Mouse (Mus musculus): ENCODE measurements around the gene Gpr107. TPM values are rescaled to one million over a fixed set of nuclear protein-coding genes. Genes with fewer than 3 reads are reported as not detected.
A peak's percentile ranks its signal among the peaks of the same experiment; 100 is the strongest.

Gene Gpr107
- polyA plus RNA-seq, 1 experiment from 2014 or later: 33.5 TPM

DNA sequence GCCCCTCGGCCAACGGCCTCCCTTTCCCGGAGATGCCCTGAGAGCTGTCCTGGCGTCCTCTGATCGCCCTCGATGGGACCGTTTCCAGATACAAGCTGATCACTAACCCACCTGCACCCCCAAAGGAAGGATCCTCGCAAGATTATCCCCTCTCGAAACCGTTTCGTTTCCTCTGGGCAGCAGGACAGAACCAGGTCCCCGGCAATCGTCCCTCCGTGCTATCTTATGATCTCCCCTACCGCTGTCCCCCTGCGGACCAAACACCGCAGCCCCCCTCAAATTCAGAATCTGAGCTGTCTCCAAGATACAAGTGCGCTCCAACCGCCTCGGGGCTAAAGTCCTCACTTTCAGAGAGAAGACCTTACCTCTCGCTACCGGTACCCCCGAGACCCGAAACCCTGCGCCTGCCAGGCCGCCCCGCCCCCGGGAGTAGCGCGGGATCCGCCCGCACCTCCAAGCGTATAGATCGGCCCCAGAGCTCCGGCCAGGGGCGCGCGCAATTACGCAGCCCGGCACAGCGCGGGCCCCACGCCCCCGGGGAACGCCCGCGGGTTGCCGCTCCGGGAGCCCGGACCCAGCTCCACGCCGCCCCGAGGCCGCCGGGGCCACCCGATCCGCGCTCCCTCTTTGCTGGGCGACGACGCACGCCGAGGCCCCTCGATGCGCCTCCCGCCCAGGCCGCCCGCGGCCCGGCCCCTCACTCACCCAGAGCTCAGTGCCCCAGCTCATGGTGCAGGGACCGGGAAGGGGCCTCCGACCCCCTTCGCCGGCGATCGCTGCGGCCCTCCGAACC, 10.8 kb upstream of the Gpr107 start:
- H3K4me1 ChIP-seq (ENCODE audit: control insufficient read depth, insufficient read depth, low read length): peaks cover 20% of the 10 kb centered on the region; the same call in 1 of the 2 replicates
- H3K4me2 ChIP-seq (replicated peaks; ENCODE audit: low read depth, low read length): peak overlapping the region; percentile 98
- H3K9ac ChIP-seq (replicated peaks; ENCODE audit: low read depth, low read length): peak overlapping the region; percentile 90
- H3K27ac ChIP-seq (ENCODE audit: low read length): peak overlapping the region; percentile 62
- H3K9me3 ChIP-seq (ENCODE audit: control insufficient read depth, low read depth, low read length): no peaks in the 10 kb centered on the region
- H3K36me3 ChIP-seq (ENCODE audit: control insufficient read depth, insufficient read depth, low read length): peaks cover 1% of the 10 kb centered on the region; the same call in 1 of the 2 replicates
- ATAC-seq (ENCODE audit: insufficient number of reproducible peaks, insufficient read depth, low FRiP score, low read depth): peak; percentile 62
- H3K4me3 ChIP-seq (ENCODE audit: low read depth, low read length): peak overlapping the region; percentile 79
- WGBS: under 1% methylated on average over 72 of the region's 78 CpGs
- no peaks in the 10 kb centered on the region for H3K27me3 ChIP-seq (ENCODE audit: control insufficient read depth, insufficient read depth, low read length)

DNA sequence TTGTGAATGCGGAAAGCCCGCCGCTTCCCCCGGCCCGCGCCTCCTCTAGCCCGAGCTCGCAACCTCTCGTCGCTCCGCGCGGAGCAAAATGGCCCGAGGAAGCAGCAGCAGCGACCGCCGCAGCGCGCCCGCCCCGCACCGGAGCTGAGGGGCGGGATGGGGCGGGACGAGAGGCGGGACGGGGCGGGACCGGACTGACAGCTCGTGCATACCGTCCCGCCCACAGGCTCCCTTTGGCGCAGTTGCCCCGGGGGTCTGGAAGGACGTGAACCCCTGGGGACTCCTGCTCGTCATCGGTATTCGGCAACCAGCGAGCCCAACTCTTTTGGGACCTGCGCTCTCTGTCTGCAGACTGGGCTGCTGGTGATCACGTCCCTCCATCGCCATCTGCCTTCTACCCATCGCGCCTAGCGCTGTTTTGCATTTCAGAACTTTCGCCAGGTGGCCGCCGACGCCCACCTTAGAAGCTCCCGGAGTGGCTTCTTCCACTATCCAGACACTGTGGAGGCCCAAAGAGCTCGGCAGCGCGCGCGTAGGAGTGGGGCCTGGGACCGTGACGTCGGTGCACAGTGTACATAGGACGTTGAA, 10.2 kb upstream of the Gpr107 start, which contains the start of gene Fnbp1:
Gene Fnbp1, minus strand, starts transcription at position 142 of the 588 bp plus-strand sequence.
- peak; percentile 91 for ATAC-seq (ENCODE audit: insufficient number of reproducible peaks, insufficient read depth, low FRiP score, low read depth)
- Histone ChIP-seq H3K27me3 (ENCODE audit: control insufficient read depth, insufficient read depth, low read length) (no peaks in the 10 kb centered on the region), H3K4me2 (replicated peaks; ENCODE audit: low read depth, low read length) (peak within 1 kb of the TSS; percentile 98), H3K9me3 (ENCODE audit: control insufficient read depth, low read depth, low read length) (no peaks in the 10 kb centered on the region), H3K4me3 (ENCODE audit: low read depth, low read length) (peak within 1 kb of the TSS; percentile 79), H3K4me1 (ENCODE audit: control insufficient read depth, insufficient read depth, low read length) (peaks cover 20% of the 10 kb centered on the region; the same call in 1 of the 2 replicates), H3K9ac (replicated peaks; ENCODE audit: low read depth, low read length) (peak within 1 kb of the TSS; percentile 90), H3K36me3 (ENCODE audit: control insufficient read depth, insufficient read depth, low read length) (peaks cover 5% of the 10 kb centered on the region; the same call in 1 of the 2 replicates), H3K27ac (ENCODE audit: low read length) (peak within 1 kb of the TSS; percentile 71)
- under 1% methylated on average over 56 of the region's 59 CpGs for WGBS

DNA sequence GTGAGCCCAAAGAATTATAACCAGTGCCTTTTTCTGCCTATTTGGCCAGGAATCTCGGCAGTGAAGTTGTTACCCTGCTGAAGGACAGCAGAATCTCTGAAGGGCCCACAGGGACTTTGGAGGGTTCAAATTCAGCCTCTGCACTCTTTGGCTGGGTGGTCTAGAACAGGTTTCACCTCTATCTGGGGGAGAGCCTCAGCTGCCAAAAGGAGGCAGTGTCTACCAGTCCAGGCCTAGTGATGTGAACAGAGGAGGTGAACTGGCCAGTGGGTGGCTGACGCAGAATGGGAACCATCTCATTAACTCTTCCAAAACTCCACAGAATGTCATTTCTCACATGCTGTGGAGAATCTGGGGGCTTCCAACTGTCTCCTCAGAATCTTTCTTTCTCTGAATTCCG, 9.6 kb upstream of the Gpr107 start:
- WGBS: 27% methylated on average over 3 of the region's 3 CpGs
- H3K9ac ChIP-seq (replicated peaks; ENCODE audit: low read depth, low read length): peak overlapping the region; percentile 90; the same call in 1 of the 2 replicates
- peaks cover 5% of the 10 kb centered on the region; the same call in 1 of the 2 replicates for H3K36me3 ChIP-seq (ENCODE audit: control insufficient read depth, insufficient read depth, low read length)
- peak overlapping the region; percentile 98 for H3K4me2 ChIP-seq (replicated peaks; ENCODE audit: low read depth, low read length)
- H3K4me1 ChIP-seq (ENCODE audit: control insufficient read depth, insufficient read depth, low read length): peaks cover 18% of the 10 kb centered on the region; the same call in 1 of the 2 replicates
- ATAC-seq (ENCODE audit: insufficient number of reproducible peaks, insufficient read depth, low FRiP score, low read depth): no peak
- H3K27me3 ChIP-seq (ENCODE audit: control insufficient read depth, insufficient read depth, low read length): no peaks in the 10 kb centered on the region
- peak overlapping the region; percentile 79 for H3K4me3 ChIP-seq (ENCODE audit: low read depth, low read length)
- peak overlapping the region; percentile 71; the same call in 1 of the 2 replicates for H3K27ac ChIP-seq (ENCODE audit: low read length)
- H3K9me3 ChIP-seq (ENCODE audit: control insufficient read depth, low read depth, low read length): no peaks in the 10 kb centered on the region

- ATAC-seq (ENCODE audit: insufficient number of reproducible peaks, insufficient read depth, low FRiP score, low read depth): no peak
- Histone ChIP-seq H3K9ac (replicated peaks; ENCODE audit: low read depth, low read length) (no peak overlapping the region), H3K27ac (ENCODE audit: low read length) (no peak overlapping the region; the same call in 1 of the 2 replicates), H3K4me2 (replicated peaks; ENCODE audit: low read depth, low read length) (no peak overlapping the region), H3K4me1 (ENCODE audit: control insufficient read depth, insufficient read depth, low read length) (peaks cover 16% of the 10 kb centered on the region; the same call in 1 of the 2 replicates), H3K27me3 (ENCODE audit: control insufficient read depth, insufficient read depth, low read length) (no peaks in the 10 kb centered on the region), H3K4me3 (ENCODE audit: low read depth, low read length) (no peak overlapping the region), H3K36me3 (ENCODE audit: control insufficient read depth, insufficient read depth, low read length) (peaks cover 5% of the 10 kb centered on the region; the same call in 1 of the 2 replicates), H3K9me3 (ENCODE audit: control insufficient read depth, low read depth, low read length) (no peaks in the 10 kb centered on the region)
- 68% methylated on average over 6 of the region's 6 CpGs for WGBS
These were observed 8.8 kb upstream of the Gpr107 start for GRCm38 (mm10) chr2:31143326-31143725.

- 74% methylated on average over 16 of the region's 16 CpGs for WGBS
- no peak overlapping the region for H3K9ac ChIP-seq (replicated peaks; ENCODE audit: low read depth, low read length)
- no peak overlapping the region; the same call in 1 of the 2 replicates for H3K27ac ChIP-seq (ENCODE audit: low read length)
- H3K27me3 ChIP-seq (ENCODE audit: control insufficient read depth, insufficient read depth, low read length): no peaks in the 10 kb centered on the region
- no peak overlapping the region for H3K4me2 ChIP-seq (replicated peaks; ENCODE audit: low read depth, low read length)
- H3K36me3 ChIP-seq (ENCODE audit: control insufficient read depth, insufficient read depth, low read length): peaks cover 7% of the 10 kb centered on the region
- H3K4me3 ChIP-seq (ENCODE audit: low read depth, low read length): no peak overlapping the region
- ATAC-seq (ENCODE audit: insufficient number of reproducible peaks, insufficient read depth, low FRiP score, low read depth): no peak
- no peaks in the 10 kb centered on the region for H3K9me3 ChIP-seq (ENCODE audit: control insufficient read depth, low read depth, low read length)
- H3K4me1 ChIP-seq (ENCODE audit: control insufficient read depth, insufficient read depth, low read length): peaks cover 16% of the 10 kb centered on the region; the same call in 1 of the 2 replicates
These were observed 8.1 kb upstream of the Gpr107 start for GRCm38 (mm10) chr2:31143768-31144695.

DNA sequence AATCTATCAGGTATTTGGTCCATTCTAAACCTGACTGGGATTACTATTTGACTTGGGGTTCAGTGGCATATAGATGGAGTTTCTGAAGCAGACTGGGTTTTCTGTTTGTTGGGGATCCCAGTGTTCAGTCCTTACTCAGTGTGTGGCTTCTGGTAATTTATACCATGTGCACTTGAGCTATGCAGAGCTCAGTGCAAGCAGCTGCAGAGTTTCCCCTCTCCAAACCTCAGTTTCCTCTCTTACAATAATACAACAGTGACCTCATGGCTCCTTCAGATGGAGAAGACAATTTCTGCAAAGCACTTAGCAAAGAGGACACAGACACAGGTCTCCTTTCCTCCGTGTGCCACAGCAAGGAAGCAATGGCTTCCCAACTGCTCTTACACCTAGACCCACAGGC, 7.2 kb upstream of the Gpr107 start:
- no peak overlapping the region for H3K4me2 ChIP-seq (replicated peaks; ENCODE audit: low read depth, low read length)
- WGBS: 81% methylated on average over 1 of the region's 1 CpGs
- peaks cover 7% of the 10 kb centered on the region for H3K36me3 ChIP-seq (ENCODE audit: control insufficient read depth, insufficient read depth, low read length)
- H3K4me1 ChIP-seq (ENCODE audit: control insufficient read depth, insufficient read depth, low read length): peaks cover 14% of the 10 kb centered on the region; the same call in 1 of the 2 replicates
- no peak for ATAC-seq (ENCODE audit: insufficient number of reproducible peaks, insufficient read depth, low FRiP score, low read depth)
- H3K9me3 ChIP-seq (ENCODE audit: control insufficient read depth, low read depth, low read length): no peaks in the 10 kb centered on the region
- H3K4me3 ChIP-seq (ENCODE audit: low read depth, low read length): no peak overlapping the region
- H3K27ac ChIP-seq (ENCODE audit: low read length): no peak overlapping the region
- H3K9ac ChIP-seq (replicated peaks; ENCODE audit: low read depth, low read length): no peak overlapping the region
- H3K27me3 ChIP-seq (ENCODE audit: control insufficient read depth, insufficient read depth, low read length): no peaks in the 10 kb centered on the region

DNA sequence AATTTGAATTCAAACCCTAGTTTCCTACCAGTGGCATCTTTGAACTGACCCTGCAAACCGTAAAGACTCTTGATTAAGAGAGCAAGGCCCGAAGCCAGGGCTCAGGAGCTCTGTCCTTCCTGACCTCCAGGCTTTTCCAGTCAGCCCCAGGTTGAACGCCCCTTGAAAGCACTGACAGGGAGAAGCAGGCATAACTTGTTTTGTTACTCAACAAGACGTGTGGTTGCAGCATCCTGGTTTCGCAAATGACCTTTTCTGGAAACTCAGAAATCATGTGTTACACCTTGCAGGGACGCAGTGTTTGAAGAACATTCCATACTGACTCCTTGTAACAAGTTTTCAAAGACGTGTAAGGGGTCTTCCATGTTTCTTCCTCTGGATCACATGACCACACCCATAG, 5.1 kb upstream of the Gpr107 start:
- 84% methylated on average over 7 of the region's 7 CpGs for WGBS
- no peak overlapping the region for H3K4me3 ChIP-seq (ENCODE audit: low read depth, low read length)

GRCm38 (mm10) chr2:31150762-31151161, 1.4 kb upstream of the Gpr107 start:
- Histone ChIP-seq H3K4me3 (ENCODE audit: low read depth, low read length) (no peak overlapping the region), H3K9me3 (ENCODE audit: control insufficient read depth, low read depth, low read length) (no peaks in the 10 kb centered on the region), H3K27me3 (ENCODE audit: control insufficient read depth, insufficient read depth, low read length) (no peaks in the 10 kb centered on the region), H3K4me2 (replicated peaks; ENCODE audit: low read depth, low read length) (no peak overlapping the region), H3K27ac (ENCODE audit: low read length) (no peak overlapping the region), H3K4me1 (ENCODE audit: control insufficient read depth, insufficient read depth, low read length) (peaks cover 6% of the 10 kb centered on the region; the same call in 1 of the 2 replicates), H3K9ac (replicated peaks; ENCODE audit: low read depth, low read length) (no peak overlapping the region), H3K36me3 (ENCODE audit: control insufficient read depth, insufficient read depth, low read length) (peaks cover 7% of the 10 kb centered on the region)
- no peak for ATAC-seq (ENCODE audit: insufficient number of reproducible peaks, insufficient read depth, low FRiP score, low read depth)

More for the DNA sequence above, 5.1 kb upstream of the Gpr107 start:
- H3K9ac ChIP-seq (replicated peaks; ENCODE audit: low read depth, low read length): no peak overlapping the region
- no peaks in the 10 kb centered on the region for H3K27me3 ChIP-seq (ENCODE audit: control insufficient read depth, insufficient read depth, low read length)
- no peaks in the 10 kb centered on the region for H3K9me3 ChIP-seq (ENCODE audit: control insufficient read depth, low read depth, low read length)
- H3K27ac ChIP-seq (ENCODE audit: low read length): no peak overlapping the region
- no peak overlapping the region for H3K4me2 ChIP-seq (replicated peaks; ENCODE audit: low read depth, low read length)
- peaks cover 5% of the 10 kb centered on the region; the same call in 1 of the 2 replicates for H3K4me1 ChIP-seq (ENCODE audit: control insufficient read depth, insufficient read depth, low read length)
- peaks cover 7% of the 10 kb centered on the region for H3K36me3 ChIP-seq (ENCODE audit: control insufficient read depth, insufficient read depth, low read length)
- ATAC-seq (ENCODE audit: insufficient number of reproducible peaks, insufficient read depth, low FRiP score, low read depth): no peak
